Mouse (Mus musculus) limb, embryonic 12.5 days (tissue): ENCODE data around the gene Mycn. TPM values are rescaled to one million over a fixed set of nuclear protein-coding genes. Genes with fewer than 3 reads are reported as not detected.
A peak's percentile ranks its signal among the peaks of the same experiment; 100 is the strongest.

ENCODE experiments used
- ATAC-seq: fragments of 200-750 bp; cut with Nextera tagmentation; 2 replicates; pipeline ENCODE4 v1.8.0; 2017; ENCODE audit warnings: low read depth, moderate TSS enrichment; ENCODE audit not compliant: insufficient number of reproducible peaks, insufficient read depth, low FRiP score, low TSS enrichment
- H3K27ac ChIP-seq: fragments of 300-500 bp; sonication (generic); 2 replicates; pipeline ENCODE4 v1.5.1; 2016; ENCODE audit warnings: mild to moderate bottlenecking, moderate library complexity
- H3K27me3 ChIP-seq: fragments of 300-500 bp; sonication (generic); 2 replicates; pipeline ENCODE4 v1.6.1; 2016; ENCODE audit warnings: mild to moderate bottlenecking, moderate library complexity
- H3K36me3 ChIP-seq: fragments of 300-500 bp; sonication (generic); 2 replicates; pipeline ENCODE4 v1.6.1; 2016; ENCODE audit warnings: mild to moderate bottlenecking, moderate library complexity
- H3K4me1 ChIP-seq: fragments of 300-500 bp; sonication (generic); replicated peaks from 2 replicates; pipeline ENCODE4 v1.6.1; 2016
- H3K4me2 ChIP-seq: fragments of 300-500 bp; sonication (generic); 2 replicates; pipeline ENCODE4 v1.6.1; 2016; ENCODE audit warnings: mild to moderate bottlenecking, moderate library complexity
- H3K4me3 ChIP-seq: fragments of 300-500 bp; sonication (generic); replicated peaks from 2 replicates; pipeline ENCODE4 v1.5.1; 2016; ENCODE audit warnings: mild to moderate bottlenecking
- H3K9ac ChIP-seq: fragments of 300-500 bp; sonication (generic); replicated peaks from 2 replicates; pipeline ENCODE4 v1.6.1; 2016; ENCODE audit warnings: mild to moderate bottlenecking, moderate library complexity
- H3K9me3 ChIP-seq: fragments of 300-500 bp; sonication (generic); 2 replicates; pipeline ENCODE4 v1.6.1; 2016; ENCODE audit warnings: mild to moderate bottlenecking, moderate library complexity
- WGBS: fragments of 180-500 bp; shearing (Covaris S2); methylation state at CpG from one replicate; pipeline ENCODE4 v1.1.7; 2016; 5-methylcytosine and 5-hydroxymethylcytosine counted together
- polyA plus RNA-seq: library from polyadenylated mRNA; unstranded; fragments of >200 nt; fragmentation: Nextera tagmentation; extraction: Ambion mirVana; gene quantifications from 2 replicates; pipeline ENCODE4 v1.2.1, GENCODE M21; 2016

The Mycn gene
- polyA plus RNA-seq, 1 experiment from 2014 or later: 129 TPM

- WGBS: under 1% methylated on average over 20 of the region's 20 CpGs
- H3K36me3 ChIP-seq: peaks cover 22% of the 10 kb centered on the region
- peak overlapping the region; percentile 95 for H3K27ac ChIP-seq
- H3K4me3 ChIP-seq: peak overlapping the region; percentile 80
- ATAC-seq: no peak
- H3K9ac ChIP-seq: peak overlapping the region; percentile 87
- H3K4me1 ChIP-seq: peaks cover 44% of the 10 kb centered on the region
- no peaks in the 10 kb centered on the region for H3K9me3 ChIP-seq
- H3K4me2 ChIP-seq: peak overlapping the region; percentile 94
- no peaks in the 10 kb centered on the region for H3K27me3 ChIP-seq
These were observed 597 bp downstream of the Mycn start for GRCm38 (mm10) chr12:12941129-12941504.

- H3K27ac ChIP-seq: peak overlapping the region; percentile 95
- no peaks in the 10 kb centered on the region for H3K27me3 ChIP-seq
- H3K4me3 ChIP-seq: peak overlapping the region; percentile 80
- H3K9ac ChIP-seq: peak overlapping the region; percentile 87
- H3K36me3 ChIP-seq: peaks cover 26% of the 10 kb centered on the region
- ATAC-seq: no peak
- peaks cover 44% of the 10 kb centered on the region for H3K4me1 ChIP-seq
- H3K4me2 ChIP-seq: peak overlapping the region; percentile 94
- WGBS: under 1% methylated on average over 13 of the region's 13 CpGs
- H3K9me3 ChIP-seq: no peaks in the 10 kb centered on the region
These were observed 1.1 kb downstream of the Mycn start for GRCm38 (mm10) chr12:12940466-12941128.

GRCm38 (mm10) chr12:12939581-12940465, 1.9 kb downstream of the Mycn start:
- peaks cover 34% of the 10 kb centered on the region for H3K36me3 ChIP-seq
- under 1% methylated on average over 66 of the region's 69 CpGs for WGBS

GRCm38 (mm10) chr12:12938850-12939249, 2.9 kb downstream of the Mycn start:
- H3K4me2 ChIP-seq: peak overlapping the region; percentile 94
- no peaks in the 10 kb centered on the region for H3K27me3 ChIP-seq
- H3K9me3 ChIP-seq: no peaks in the 10 kb centered on the region
- peak overlapping the region; percentile 80 for H3K4me3 ChIP-seq
- H3K4me1 ChIP-seq: peaks cover 44% of the 10 kb centered on the region
- 0% methylated on average over 12 of the region's 12 CpGs for WGBS
- H3K27ac ChIP-seq: peak overlapping the region; percentile 95
- peak overlapping the region; percentile 87 for H3K9ac ChIP-seq
- peaks cover 38% of the 10 kb centered on the region for H3K36me3 ChIP-seq
- ATAC-seq: 0 out of 2 replicates have a peak, but pooled peaks have one; percentile 6

More at GRCm38 (mm10) chr12:12939581-12940465, 1.9 kb downstream of the Mycn start:
- Histone ChIP-seq H3K4me2 (peak overlapping the region; percentile 94), H3K9ac (peak overlapping the region; percentile 87), H3K9me3 (no peaks in the 10 kb centered on the region), H3K27me3 (no peaks in the 10 kb centered on the region), H3K4me1 (peaks cover 44% of the 10 kb centered on the region), H3K27ac (peak overlapping the region; percentile 95), H3K4me3 (peak overlapping the region; percentile 80)
- no peak for ATAC-seq

GRCm38 (mm10) chr12:12938361-12938760, 3.4 kb downstream of the Mycn start:
- H3K27me3 ChIP-seq: no peaks in the 10 kb centered on the region
- 3% methylated on average over 7 of the region's 7 CpGs for WGBS
- H3K9ac ChIP-seq: peak overlapping the region; percentile 87
- peak overlapping the region; percentile 80 for H3K4me3 ChIP-seq
- H3K9me3 ChIP-seq: no peaks in the 10 kb centered on the region
- H3K36me3 ChIP-seq: peaks cover 38% of the 10 kb centered on the region
- ATAC-seq: no peak
- peak overlapping the region; percentile 95; the same call in 1 of the 2 replicates for H3K27ac ChIP-seq
- H3K4me1 ChIP-seq: peaks cover 39% of the 10 kb centered on the region
- peak overlapping the region; percentile 94 for H3K4me2 ChIP-seq

GRCm38 (mm10) chr12:12937746-12938145, 4.0 kb downstream of the Mycn start:
- Histone ChIP-seq H3K9me3 (no peaks in the 10 kb centered on the region), H3K4me1 (peaks cover 33% of the 10 kb centered on the region), H3K4me2 (peak overlapping the region; percentile 94), H3K27ac (no peak overlapping the region), H3K27me3 (no peaks in the 10 kb centered on the region), H3K4me3 (peak overlapping the region; percentile 80), H3K9ac (peak overlapping the region; percentile 87), H3K36me3 (peaks cover 38% of the 10 kb centered on the region)
- no peak for ATAC-seq
- WGBS: 15% methylated on average over 9 of the region's 9 CpGs

GRCm38 (mm10) chr12:12937088-12937487, 4.6 kb downstream of the Mycn start:
- peaks cover 37% of the 10 kb centered on the region for H3K4me1 ChIP-seq
- H3K36me3 ChIP-seq: peaks cover 38% of the 10 kb centered on the region
- peak overlapping the region; percentile 80 for H3K4me3 ChIP-seq
- ATAC-seq: no peak
- peak overlapping the region; percentile 94 for H3K4me2 ChIP-seq
- peak overlapping the region; percentile 87 for H3K9ac ChIP-seq
- no peaks in the 10 kb centered on the region for H3K9me3 ChIP-seq
- no peaks in the 10 kb centered on the region for H3K27me3 ChIP-seq
- no peak overlapping the region for H3K27ac ChIP-seq
- WGBS: 54% methylated on average over 30 of the region's 30 CpGs

GRCm38 (mm10) chr12:12932238-12932637, 9.5 kb downstream of the Mycn start:
- Histone ChIP-seq H3K4me2 (no peak overlapping the region), H3K27ac (no peak overlapping the region), H3K4me1 (peaks cover 22% of the 10 kb centered on the region), H3K9ac (no peak overlapping the region), H3K36me3 (peaks cover 25% of the 10 kb centered on the region), H3K27me3 (no peaks in the 10 kb centered on the region), H3K9me3 (no peaks in the 10 kb centered on the region), H3K4me3 (no peak overlapping the region)
- ATAC-seq: no peak
- WGBS: 69% methylated on average over 7 of the region's 7 CpGs

GRCm38 (mm10) chr12:12928239-12928638, 13.5 kb downstream of the Mycn start:
- no peaks in the 10 kb centered on the region for H3K27me3 ChIP-seq
- H3K9me3 ChIP-seq: peaks cover 7% of the 10 kb centered on the region; the same call in 1 of the 2 replicates
- no peak overlapping the region for H3K27ac ChIP-seq
- H3K4me3 ChIP-seq: no peak overlapping the region
- WGBS: 65% methylated on average over 3 of the region's 3 CpGs
- no peak overlapping the region for H3K9ac ChIP-seq
- no peak for ATAC-seq
- H3K4me1 ChIP-seq: peaks cover 12% of the 10 kb centered on the region
- H3K36me3 ChIP-seq: no peaks in the 10 kb centered on the region
- no peak overlapping the region for H3K4me2 ChIP-seq

GRCm38 (mm10) chr12:12926975-12927527, 14.7 kb downstream of the Mycn start:
- Histone ChIP-seq H3K27ac (no peak overlapping the region), H3K27me3 (no peaks in the 10 kb centered on the region), H3K9ac (no peak overlapping the region), H3K4me3 (no peak overlapping the region), H3K4me2 (no peak overlapping the region), H3K4me1 (peaks cover 7% of the 10 kb centered on the region), H3K36me3 (no peaks in the 10 kb centered on the region), H3K9me3 (peaks cover 7% of the 10 kb centered on the region; the same call in 1 of the 2 replicates)
- ATAC-seq: no peak
- 74% methylated on average over 3 of the region's 3 CpGs for WGBS

GRCm38 (mm10) chr12:12924446-12924845, 17.3 kb downstream of the Mycn start:
- no peaks in the 10 kb centered on the region for H3K36me3 ChIP-seq
- no peaks in the 10 kb centered on the region for H3K27me3 ChIP-seq
- H3K4me1 ChIP-seq: peaks cover 29% of the 10 kb centered on the region
- H3K9me3 ChIP-seq: peaks cover 7% of the 10 kb centered on the region; the same call in 1 of the 2 replicates
- 89% methylated on average over 3 of the region's 3 CpGs for WGBS
- no peak overlapping the region for H3K9ac ChIP-seq
- no peak overlapping the region for H3K4me3 ChIP-seq
- no peak overlapping the region for H3K4me2 ChIP-seq
- no peak for ATAC-seq
- H3K27ac ChIP-seq: no peak overlapping the region
